Mouse (Mus musculus) gastrocnemius, adult 2 months (tissue): Measurements from ENCODE around the gene Gm20388. TPM values are rescaled to one million over a fixed set of nuclear protein-coding genes. Genes with fewer than 3 reads are reported as not detected.

ENCODE experiments used
- DNase-seq: peaks from one replicate; pipeline ENCODE4 v3.0.0; 2022
- H3K27ac ChIP-seq: fragments of 200-600 bp; 2 replicates; pipeline ENCODE4 v1.8.1; 2022; ENCODE audit warnings: mild to moderate bottlenecking
- H3K4me3 ChIP-seq: fragments of 200-600 bp; 2 replicates; pipeline ENCODE4 v1.8.1; 2022; ENCODE audit warnings: mild to moderate bottlenecking, moderate library complexity
- CTCF ChIP-seq: fragments of 200-600 bp; IDR thresholded peaks from 2 replicates; pipeline ENCODE4 v1.8.1; 2022; ENCODE audit warnings: antibody characterized with exemption, mild to moderate bottlenecking, moderate library complexity
- intact Hi-C: fragments of 180-260 bp; cut with DNase I; formaldehyde crosslinking; loops from one replicate; pipeline ENCODE4 v1.15.1; 2025
- total RNA-seq, 2 experiments: library from RNA; stranded (reverse); gene quantifications; 2 replicates each; pipeline ENCODE4 v1.2.3; 2021

Gene Gm20388
- total RNA-seq, 2 experiments from 2014 or later: 6.1 to 15.0 TPM

DNA sequence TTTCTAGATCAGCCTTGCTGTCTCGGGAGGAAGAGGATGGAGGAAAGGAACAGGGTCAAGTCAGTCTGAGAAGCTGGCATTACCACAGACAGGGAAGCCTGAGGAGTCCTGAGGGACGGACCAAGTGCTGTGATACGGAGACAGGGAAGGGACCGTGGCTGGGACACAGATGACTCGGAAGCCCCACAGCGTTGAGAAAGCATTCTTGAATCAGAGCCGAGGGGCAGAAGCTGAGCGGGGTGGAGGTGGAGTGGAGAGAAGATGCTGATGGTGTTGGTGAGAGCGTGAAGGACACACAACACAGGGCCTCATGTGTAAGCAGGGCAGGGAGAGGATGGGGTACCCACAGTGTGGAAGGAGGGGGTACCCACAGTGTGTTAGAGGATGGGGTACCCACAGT lies 2384.7 kb downstream of the Gm20388 start:
- DNase-seq: no peak
- H3K4me3 ChIP-seq: no peak overlapping the region
- no peak overlapping the region for H3K27ac ChIP-seq
- intact Hi-C loops: loop anchor here (2.0 kb wide), 1 partner anchor 15 kb away; no protein-coding TSS in a partner anchor
- no peak for TF ChIP-seq CTCF

DNA sequence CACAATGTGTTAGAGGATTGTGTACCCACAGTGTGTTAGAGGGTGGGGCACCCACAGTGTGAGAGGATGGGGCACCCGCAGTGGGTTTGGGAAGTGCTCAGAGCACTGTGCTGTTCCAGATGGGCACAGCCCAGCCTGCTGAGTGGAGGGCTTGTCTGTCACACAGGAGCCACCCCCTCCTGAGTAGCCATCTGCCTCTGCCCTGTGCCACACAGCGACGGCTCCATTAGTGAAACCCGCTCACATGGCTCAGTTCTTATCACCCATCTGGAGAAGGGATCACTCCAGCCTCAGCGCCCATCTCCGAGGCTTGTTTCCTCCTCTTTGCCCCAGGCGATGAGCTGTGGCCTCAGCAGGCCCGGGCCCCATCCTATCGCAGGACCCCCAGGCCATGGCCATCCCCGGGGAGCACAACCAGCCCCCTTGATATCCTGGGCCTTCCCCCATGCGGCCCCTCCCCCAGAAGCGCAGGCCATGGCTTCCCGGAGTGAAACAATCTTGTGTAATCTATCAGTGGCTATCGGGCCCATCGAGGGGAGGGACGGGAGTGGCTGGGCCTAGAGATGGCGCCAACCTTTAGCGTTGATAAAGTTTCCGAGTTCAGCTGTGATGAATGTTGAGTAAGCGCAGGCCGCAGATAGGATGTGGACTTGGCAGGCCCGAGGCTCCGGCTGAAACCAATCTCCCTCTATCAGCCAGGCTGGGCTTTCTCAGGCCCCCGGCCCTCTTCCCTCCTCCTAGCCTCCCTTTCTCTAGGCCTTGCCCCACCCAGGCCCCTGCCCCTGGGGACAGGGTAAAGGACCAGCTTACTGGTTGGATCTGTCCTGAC lies 2385.7 kb downstream of the Gm20388 start:
- DNase-seq: no peak
- intact Hi-C loops: no loop called here
- no peak for TF ChIP-seq CTCF
- peak overlapping the region; percentile 40; the same call in 1 of the 2 replicates for H3K27ac ChIP-seq
- H3K4me3 ChIP-seq: no peak overlapping the region

DNA sequence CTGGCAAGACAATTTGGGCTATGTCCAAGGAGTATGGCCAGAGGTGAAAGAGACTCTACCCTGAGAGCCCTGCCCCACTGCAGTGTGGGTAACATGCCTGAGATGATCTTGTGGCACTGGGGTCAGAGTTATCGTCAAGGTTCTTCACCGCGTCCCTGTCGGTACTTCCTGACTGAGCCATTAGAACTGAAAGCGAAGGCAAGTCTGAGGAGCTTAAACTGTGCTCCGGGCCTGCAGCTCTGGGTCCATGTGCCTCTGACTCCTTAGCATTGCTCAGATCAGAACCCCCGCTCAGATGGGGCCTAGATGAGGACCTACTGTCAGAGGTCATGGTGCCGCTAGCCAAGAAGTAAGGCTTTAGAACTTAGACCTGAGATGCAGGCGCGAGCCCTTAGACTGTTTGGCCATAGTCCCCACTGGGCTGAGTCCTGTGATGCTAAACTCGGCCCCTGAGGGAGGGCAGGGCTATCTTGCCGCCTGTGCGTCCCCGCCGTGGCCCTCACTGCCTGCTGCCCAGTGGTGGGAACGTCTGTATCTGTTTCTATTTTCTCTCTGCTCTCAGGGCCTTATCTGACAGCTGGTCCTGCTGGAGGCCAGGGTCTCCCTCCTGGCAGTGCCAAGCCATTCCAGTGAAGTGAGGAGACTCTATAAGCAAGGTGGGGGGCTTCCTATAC lies 2389.1 kb downstream of the Gm20388 start:
- no peak for TF ChIP-seq CTCF
- DNase-seq: no peak
- intact Hi-C loops: no loop called here
- Histone ChIP-seq H3K4me3 (no peak overlapping the region), H3K27ac (no peak overlapping the region)

DNA sequence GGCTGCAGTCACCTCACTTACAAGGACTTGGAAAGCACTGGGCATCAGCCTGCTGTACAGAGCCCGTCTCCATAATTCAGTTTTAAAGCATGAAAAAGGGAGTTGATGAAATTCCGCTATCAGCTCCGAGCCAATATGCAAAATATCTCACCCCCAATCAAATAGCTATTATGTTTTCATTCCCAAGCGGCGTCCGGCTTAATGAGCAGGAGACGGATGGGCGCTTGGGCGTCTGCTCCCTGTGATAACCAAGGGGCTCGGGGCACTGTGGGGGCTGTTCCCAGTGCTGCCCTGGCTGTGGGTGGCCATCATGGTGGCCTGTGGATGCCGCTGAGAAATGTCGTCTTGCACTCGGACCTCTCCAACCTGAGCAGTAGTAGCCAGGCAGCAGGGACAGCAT lies 2390.4 kb downstream of the Gm20388 start:
- Histone ChIP-seq H3K27ac (no peak overlapping the region), H3K4me3 (no peak overlapping the region)
- TF ChIP-seq CTCF: no peak
- DNase-seq: no peak
- intact Hi-C loops: no loop called here

DNA sequence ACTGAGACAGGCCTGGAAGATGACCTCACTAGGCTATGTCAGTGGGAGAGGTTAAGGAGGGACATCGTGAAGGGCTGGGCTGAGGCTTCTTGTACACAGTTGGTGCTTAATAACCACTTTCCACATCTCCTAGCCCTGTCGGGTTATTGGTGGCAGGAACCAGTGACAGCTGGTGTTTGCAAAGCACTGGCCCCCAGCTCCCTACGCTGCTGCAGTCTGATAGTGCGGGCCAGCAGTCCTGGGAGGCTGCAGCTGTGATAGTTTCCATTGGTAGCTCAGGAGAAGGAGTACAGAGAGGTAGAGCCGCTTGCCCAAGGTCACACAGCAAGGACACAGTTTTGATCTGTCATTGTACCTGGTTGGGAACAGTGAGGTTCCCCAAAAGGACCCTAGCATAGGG lies 2391.2 kb downstream of the Gm20388 start:
- Histone ChIP-seq H3K4me3 (no peak overlapping the region), H3K27ac (no peak overlapping the region)
- no peak for DNase-seq
- intact Hi-C loops: no loop called here
- TF ChIP-seq CTCF: no peak

DNA sequence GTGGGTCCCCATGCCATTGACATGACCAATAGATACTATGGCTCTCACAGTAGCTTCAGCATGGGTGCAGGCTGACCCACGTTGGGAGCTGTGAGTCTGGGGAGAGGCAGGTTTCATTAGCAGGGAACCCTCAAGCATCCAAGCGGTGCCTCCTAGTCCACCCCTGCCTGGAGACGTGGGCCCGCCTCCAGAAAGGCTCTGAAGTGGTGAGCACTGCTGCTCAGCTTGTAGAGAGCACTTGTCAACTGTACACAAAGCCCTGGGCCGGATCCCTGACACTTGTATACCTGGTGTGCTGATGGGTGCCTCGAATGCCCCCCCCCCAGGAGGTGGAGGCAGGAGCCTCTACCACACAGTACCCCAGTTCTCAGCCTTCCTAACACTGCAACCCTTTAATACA lies 2392.8 kb downstream of the Gm20388 start:
- TF ChIP-seq CTCF: no peak
- DNase-seq: no peak
- no peak overlapping the region for H3K4me3 ChIP-seq
- intact Hi-C loops: no loop called here
- H3K27ac ChIP-seq: no peak overlapping the region

DNA sequence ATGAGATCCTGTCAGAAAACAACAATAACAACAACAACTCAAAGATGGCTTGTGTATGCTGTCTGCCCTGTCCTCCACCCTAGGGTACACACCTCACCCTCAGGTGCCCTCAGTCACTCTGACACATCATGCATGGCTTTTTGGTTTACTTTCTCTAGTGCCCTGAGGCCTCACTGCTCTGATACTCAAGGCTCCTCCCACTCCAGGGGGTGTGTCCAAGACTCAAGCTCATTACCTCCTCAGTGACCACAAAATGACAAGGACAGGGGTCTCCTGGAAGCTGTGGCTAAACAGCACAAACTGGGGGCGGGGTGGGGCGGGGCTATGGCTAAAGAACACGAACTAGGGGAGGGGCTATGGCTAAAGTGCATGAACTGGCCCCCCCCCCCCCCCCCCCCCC lies 2393.4 kb downstream of the Gm20388 start:
- no peak overlapping the region for H3K27ac ChIP-seq
- H3K4me3 ChIP-seq: no peak overlapping the region

DNA sequence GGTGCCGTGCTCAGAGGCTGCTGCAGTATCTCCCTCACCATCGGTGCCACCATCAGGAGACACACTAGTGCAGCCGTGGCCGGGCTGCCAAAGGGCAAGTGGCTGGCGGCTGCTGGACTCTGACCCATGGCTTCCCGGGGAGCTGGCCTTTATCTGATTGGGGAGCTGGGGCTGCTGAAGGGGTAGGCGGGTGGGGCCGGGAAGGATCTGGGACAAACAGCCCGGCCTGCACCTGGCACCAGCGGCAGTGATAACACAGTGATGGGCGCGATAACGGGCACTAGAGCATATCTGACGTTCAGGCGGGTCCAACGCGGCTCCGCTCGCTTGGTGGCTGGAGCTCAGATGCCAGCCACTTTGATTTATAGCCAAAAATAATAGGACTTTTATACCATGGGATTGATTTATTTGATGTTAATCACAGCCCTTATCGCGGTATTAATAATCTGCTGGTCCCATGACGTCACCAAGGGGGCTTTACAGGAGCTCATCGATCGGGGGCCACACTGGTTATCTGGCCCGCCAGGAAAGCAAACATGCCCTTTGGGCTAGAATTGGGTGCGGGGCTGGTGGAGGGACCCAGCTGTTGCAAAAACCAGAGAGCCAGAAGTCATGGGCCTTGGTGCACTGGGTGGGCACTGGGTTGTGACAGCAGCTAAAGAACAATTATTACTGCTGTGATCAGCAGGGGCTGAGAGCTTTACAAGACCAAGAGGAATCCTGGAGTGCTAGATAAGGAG lies 2396.2 kb downstream of the Gm20388 start:
- Histone ChIP-seq H3K27ac (no peak overlapping the region), H3K4me3 (no peak overlapping the region)
- intact Hi-C loops: no loop called here
- TF ChIP-seq CTCF: no peak
- DNase-seq: no peak

More for the DNA sequence above, 2393.4 kb downstream of the Gm20388 start:
- DNase-seq: no peak
- intact Hi-C loops: no loop called here
- TF ChIP-seq CTCF: no peak

DNA sequence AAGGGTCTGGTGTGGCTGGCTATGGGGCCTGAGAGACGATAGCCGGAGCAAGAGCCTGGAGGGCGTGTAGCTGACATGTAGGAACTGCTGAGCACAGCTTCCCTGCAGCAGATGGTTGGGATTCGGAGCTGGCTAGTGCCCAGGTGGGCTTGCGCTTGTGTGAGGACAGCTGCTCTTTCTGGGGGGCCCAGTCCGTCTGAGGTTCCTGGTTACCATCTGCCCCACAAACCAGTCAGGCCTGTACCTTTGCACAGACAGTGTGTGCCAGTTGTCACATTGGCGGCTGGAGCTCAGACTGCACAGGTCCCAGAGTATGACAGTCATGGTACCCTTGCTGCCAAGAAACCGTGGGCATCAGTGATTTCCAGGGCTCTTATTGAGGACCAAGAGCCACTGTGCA lies 2397.2 kb downstream of the Gm20388 start:
- no peak for TF ChIP-seq CTCF
- intact Hi-C loops: no loop called here
- H3K4me3 ChIP-seq: no peak overlapping the region
- no peak overlapping the region for H3K27ac ChIP-seq
- DNase-seq: no peak

DNA sequence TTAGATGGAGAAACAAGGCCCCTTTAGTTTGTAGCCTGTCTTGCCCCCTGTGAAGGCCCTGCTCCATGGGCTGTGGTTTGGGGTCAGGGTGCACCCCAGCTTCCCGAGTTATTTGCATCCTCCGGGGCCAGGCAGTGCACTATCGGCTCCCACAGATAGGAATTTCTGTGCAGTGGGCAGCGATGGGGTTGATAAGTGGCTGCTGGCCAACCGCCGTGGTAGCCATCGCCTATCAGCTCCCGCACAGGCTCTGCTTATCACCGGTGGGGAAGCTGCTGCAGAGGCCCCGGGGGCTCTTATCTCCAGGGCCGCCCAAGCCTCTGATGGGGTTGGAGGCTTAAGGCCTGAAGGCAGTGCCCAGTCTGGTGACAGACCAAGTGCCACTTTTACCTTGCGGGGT lies 2398.6 kb downstream of the Gm20388 start:
- no peak for DNase-seq
- no peak overlapping the region for H3K27ac ChIP-seq

DNA sequence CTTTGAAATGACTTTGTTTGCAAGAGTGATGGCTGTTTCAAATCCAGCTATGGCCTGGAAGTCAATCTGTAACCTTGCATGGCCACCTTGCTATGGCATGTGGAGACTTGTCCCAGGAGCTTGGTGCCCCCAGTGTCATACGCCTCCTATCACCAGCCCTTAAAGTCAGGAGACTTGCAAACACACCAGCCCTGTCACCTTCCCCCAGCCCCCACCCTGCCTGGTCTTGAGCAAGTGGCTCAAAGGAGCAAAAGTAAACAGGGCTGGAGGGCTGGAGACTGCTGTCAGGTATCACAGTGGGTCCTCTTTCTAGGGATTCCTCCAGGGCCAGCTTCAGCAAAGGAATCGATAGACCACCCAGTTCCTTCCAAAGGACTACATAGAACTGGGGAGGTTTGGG lies 2400.5 kb downstream of the Gm20388 start:
- no peak overlapping the region for H3K27ac ChIP-seq

More for the DNA sequence above, 2398.6 kb downstream of the Gm20388 start:
- TF ChIP-seq CTCF: no peak
- intact Hi-C loops: no loop called here
- H3K4me3 ChIP-seq: no peak overlapping the region

DNA sequence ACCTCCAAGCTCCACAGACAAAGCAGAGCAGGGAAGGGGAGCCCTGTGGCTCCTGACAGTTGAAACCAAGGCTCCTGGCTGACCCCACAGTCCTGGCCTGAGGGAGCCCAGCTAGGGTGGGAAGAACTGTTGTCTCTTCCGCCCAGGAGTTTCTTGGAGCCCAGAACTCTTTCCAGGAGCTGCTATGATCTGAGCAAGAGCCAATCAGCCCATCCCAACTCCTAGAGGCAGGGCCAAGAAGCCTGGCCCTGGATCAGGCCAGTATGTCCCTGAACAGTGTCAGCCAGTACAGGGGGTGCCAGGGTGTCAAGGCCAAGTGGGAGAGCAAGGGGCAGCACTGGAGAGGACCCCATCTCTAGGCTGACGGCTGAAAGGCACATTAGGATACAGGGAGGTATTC lies 2401.9 kb downstream of the Gm20388 start:
- Histone ChIP-seq H3K4me3 (no peak overlapping the region), H3K27ac (no peak overlapping the region)
- peak; percentile 36 for DNase-seq
- intact Hi-C loops: no loop called here
- TF ChIP-seq CTCF: no peak

More for the DNA sequence above, 2400.5 kb downstream of the Gm20388 start:
- intact Hi-C loops: loop anchor here (2.0 kb wide), 1 partner anchor 16 kb away; no protein-coding TSS in a partner anchor
- no peak for TF ChIP-seq CTCF
- DNase-seq: no peak
- H3K4me3 ChIP-seq: no peak overlapping the region

DNA sequence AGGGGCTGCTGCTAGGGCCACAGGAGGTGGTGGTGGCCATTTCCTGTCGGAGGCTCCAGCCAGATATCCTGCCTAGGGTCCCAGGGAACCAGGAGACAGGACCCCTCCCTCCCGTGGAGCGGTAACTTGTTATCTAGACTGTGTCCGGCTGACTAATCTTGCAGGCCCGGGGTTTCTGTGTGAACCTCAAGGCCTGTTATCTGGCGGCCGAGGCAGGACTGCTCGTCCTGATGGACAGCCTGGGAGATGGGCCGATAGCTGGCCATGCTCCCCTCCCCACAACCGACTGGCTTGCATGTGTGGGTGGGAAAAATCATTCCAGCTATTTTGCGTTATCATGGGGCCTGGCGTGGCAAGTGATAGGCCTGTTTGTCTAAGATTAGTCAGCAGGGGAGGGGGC lies 2402.7 kb downstream of the Gm20388 start:
- intact Hi-C loops: no loop called here
- Histone ChIP-seq H3K27ac (no peak overlapping the region), H3K4me3 (no peak overlapping the region)
- no peak for TF ChIP-seq CTCF
- no peak for DNase-seq
